14 mouse cellular contexts compared by ENCODE assay signal in the genomic region with DNA sequence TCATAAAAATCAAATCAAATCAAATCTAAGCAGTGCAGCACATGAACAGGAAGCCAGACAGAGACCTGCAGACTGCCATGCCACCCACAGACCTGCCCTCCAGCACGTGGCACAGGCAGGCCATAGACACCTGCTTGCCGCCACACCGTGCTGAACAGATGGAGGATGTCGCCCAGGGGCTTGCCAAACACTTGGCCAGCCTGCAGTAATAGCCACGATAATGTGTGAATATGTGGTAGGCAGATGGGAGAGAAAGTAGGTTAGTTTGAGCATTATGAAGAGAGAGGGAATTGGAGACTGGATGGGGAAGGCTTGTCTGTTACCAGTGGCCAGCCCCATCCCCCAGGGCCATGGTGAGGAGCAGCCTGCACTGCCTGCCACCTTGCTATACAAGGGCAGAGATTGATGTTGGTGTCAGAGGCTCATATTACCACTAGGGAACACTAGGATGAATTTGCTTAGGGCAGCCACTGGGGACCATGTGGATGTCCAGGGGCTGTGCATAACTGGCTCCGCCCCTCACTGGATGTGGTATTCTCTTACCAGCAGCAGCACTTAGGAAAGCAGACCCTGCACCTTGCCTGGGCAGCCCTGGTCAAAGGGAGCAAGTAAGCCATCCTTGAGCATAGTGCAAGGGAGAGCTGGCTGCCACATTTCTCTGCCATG. TPM values are rescaled to one million over a fixed set of nuclear protein-coding genes. Genes with fewer than 3 reads are reported as not detected.
DNase-seq lines count a peak whose midpoint lies in the region; ATAC-seq and TF ChIP-seq lines count a peak whose summit lies in the region.
"Had no signal": no experiment of that assay in that cellular context is flagged by ENCODE, and none has a peak within 500 bp of the region (broad histone marks: within the 10 kb centered on the region; RNA-seq: fewer than 3 reads in every experiment).

No protein-coding gene starts in this region.

- no peaks in the 10 kb centered on the region for H3K9me3 ChIP-seq in lung, postnatal 0 days (ENCODE audit: low read length)
- H3K9me3 ChIP-seq: liver, embryonic 15.5 days had no signal

- no peaks in the 10 kb centered on the region for H3K27me3 ChIP-seq in lung, postnatal 0 days (replicated peaks; ENCODE audit: insufficient read depth, low read length)

- no peak overlapping the region for H3K9ac ChIP-seq in lung, postnatal 0 days (replicated peaks; ENCODE audit: low read depth)
- H3K9ac ChIP-seq: liver, embryonic 15.5 days had no signal

- H3K4me1 ChIP-seq in lung, postnatal 0 days (ENCODE audit: insufficient read depth, low read depth, low read length), result no peaks in the 10 kb centered on the region
- H3K4me1 ChIP-seq: liver, embryonic 15.5 days had no signal

- H3K4me3 ChIP-seq in lung, postnatal 0 days (ENCODE audit: low read depth, low read length), result no peak overlapping the region
- H3K4me3 ChIP-seq: liver, embryonic 15.5 days had no signal

- DNase-seq in frontal cortex, postnatal 14 days (ENCODE audit: low spot score in 2 of 2), result no peak
- DNase-seq in ES-CJ7 (ENCODE audit: low read depth, low spot score), result peak; percentile 55
- peak; percentile 84 to 90 for DNase-seq in cerebellum, postnatal 10 days
- DNase-seq in left cerebral cortex, postnatal 36 days (ENCODE audit: low spot score in 2 of 2), result peak; percentile 49 to 62
- DNase-seq in lung, postnatal 0 days (ENCODE audit: low spot score), result no peak
- DNase-seq in adrenal gland, postnatal 14 days, result no peak
- no peak for DNase-seq in spleen, postnatal 36 days (ENCODE audit: low spot score in 2 of 2)
- DNase-seq: B cell, adult 2 months; heart, adult 11 months; kidney, postnatal 36 days had no signal

- no peaks in the 10 kb centered on the region for H3K36me3 ChIP-seq in lung, postnatal 0 days (ENCODE audit: insufficient read depth, low read length)
- H3K36me3 ChIP-seq: liver, embryonic 15.5 days had no signal

- intact Hi-C loops in left cerebral cortex, postnatal 36 days (cut with DNase I), result no loop called here

- peak; percentile 65; the same call in 1 of the 2 replicates for ATAC-seq in frontal cortex, adult (ENCODE audit: low TSS enrichment)
- no peak for ATAC-seq in lung, postnatal 0 days

- 62% methylated on average over 6 of the region's 6 CpGs for WGBS in lung, postnatal 0 days

- no peak for TF ChIP-seq CTCF in lung, postnatal 0 days (IDR thresholded peaks at IDR 0.05)

- H3K4me2 ChIP-seq in lung, postnatal 0 days (replicated peaks; ENCODE audit: low read depth, low read length), result no peak overlapping the region
- H3K4me2 ChIP-seq: liver, embryonic 15.5 days had no signal

- no peak for TF ChIP-seq EP300 in lung, postnatal 0 days (IDR thresholded peaks at IDR 0.05)

- H3K27ac ChIP-seq in lung, postnatal 0 days (ENCODE audit: low read length), result no peak overlapping the region
- H3K27ac ChIP-seq: liver, embryonic 15.5 days had no signal

RNA-seq across cellular contexts. Expression of a gene that starts 4.5 kb away (rescaled TPM):
- 1 to 10 TPM; 8.8 to 9.9 TPM for total RNA-seq in left cerebral cortex, postnatal 36 days (2021)
- polyA plus RNA-seq in lung, postnatal 0 days (2015; fragmentation: Nextera tagmentation; extraction: Ambion mirVana), result 13.1 and 13.3 TPM in 2 replicates
- 19.9 and 22.8 TPM in 2 replicates for total RNA-seq in adrenal gland, postnatal 14 days (2021)

RNA-seq across cellular contexts. Expression of a gene that starts 10.4 kb away (rescaled TPM):
- total RNA-seq in left cerebral cortex, postnatal 36 days (2021), result under 1 TPM; 0.77 to 0.89 TPM
- polyA plus RNA-seq in lung, postnatal 0 days (2015; fragmentation: Nextera tagmentation; extraction: Ambion mirVana), result 0.74 and 1.5 TPM in 2 replicates
- 0.56 and 0.64 TPM in 2 replicates for total RNA-seq in adrenal gland, postnatal 14 days (2021)

RNA-seq across cellular contexts. Expression of a gene that starts 45.0 kb away (rescaled TPM):
- not detected for total RNA-seq in left cerebral cortex, postnatal 36 days (2021)
- polyA plus RNA-seq in lung, postnatal 0 days (2015; fragmentation: Nextera tagmentation; extraction: Ambion mirVana), result not detected in 2 replicates
- not detected in 2 replicates for total RNA-seq in adrenal gland, postnatal 14 days (2021)
- total RNA-seq: adrenal gland, adult 18-20 months had no signal
- polyA plus RNA-seq: liver, embryonic 15.5 days; stomach, embryonic 14.5 days had no signal

RNA-seq across cellular contexts. Expression of a gene that starts 58.7 kb away (rescaled TPM):
- 1 to 10 TPM; 3.9 to 4.8 TPM for total RNA-seq in left cerebral cortex, postnatal 36 days (2021)
- 7.3 and 7.4 TPM in 2 replicates for polyA plus RNA-seq in lung, postnatal 0 days (2015; fragmentation: Nextera tagmentation; extraction: Ambion mirVana)
- 4.2 and 4.7 TPM in 2 replicates for total RNA-seq in adrenal gland, postnatal 14 days (2021)

Comparison
In these comparisons a context has a peak if more than half of its experiments do, and no peak if none do; other contexts are left out.
1. DNase-seq: peak in ES-CJ7 (single experiment), cerebellum, postnatal 10 days (2 of 2) and left cerebral cortex, postnatal 36 days (2 of 2); none in frontal cortex, postnatal 14 days (0 of 2), lung, postnatal 0 days (single experiment), adrenal gland, postnatal 14 days (single experiment) and spleen, postnatal 36 days (0 of 2).